Mouse (Mus musculus): ENCODE results near the gene Irf4.

DNA sequence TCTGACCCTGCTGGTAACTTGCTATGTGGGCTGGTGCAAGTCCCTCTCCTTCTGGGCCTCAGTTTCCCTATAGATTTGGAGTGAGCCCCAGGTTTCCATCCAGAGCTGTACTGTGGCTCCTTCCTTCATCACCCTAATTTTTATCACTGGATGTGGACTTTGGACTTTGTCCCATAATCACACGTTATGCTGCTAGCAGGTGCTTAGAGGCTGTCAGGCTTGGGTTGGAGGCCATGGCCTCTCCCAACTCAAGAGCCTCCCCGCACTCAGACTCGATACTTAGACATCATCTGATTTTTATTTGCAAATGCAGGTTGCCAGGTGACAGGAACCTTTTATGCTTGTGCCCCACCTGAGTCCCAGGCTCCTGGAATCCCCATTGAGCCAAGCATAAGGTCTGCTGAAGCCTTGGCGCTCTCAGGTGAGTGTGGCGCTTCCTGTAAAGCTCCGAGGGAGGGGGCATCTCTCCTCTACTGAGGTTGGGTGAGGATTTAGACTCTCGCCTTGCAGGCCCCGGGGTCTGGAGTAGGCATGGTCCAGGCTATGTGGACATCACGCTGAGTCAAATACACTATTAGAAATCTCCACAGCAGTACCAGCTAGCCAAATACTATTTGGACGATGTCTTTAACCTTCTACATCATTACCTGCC is 5.9 kb downstream of the Irf4 start:
- TF ChIP-seq POLR2A (IDR thresholded peaks at IDR 0.05; ENCODE audit: low read depth, low read length) (no peak), CTCF (IDR thresholded peaks at IDR 0.05; ENCODE audit: extremely low read depth, insufficient read length, insufficient replicate concordance, low read depth, low read length) (no peak)

Measured in small intestine, adult 2 months (tissue).